Comparison of ENCODE assay signal across 10 mouse cellular contexts in genomic region chr14:8000831-8001685, GRCm38 (mm10). TPM values are rescaled to one million over a fixed set of nuclear protein-coding genes. Genes with fewer than 3 reads are reported as not detected.
DNase-seq lines count a peak whose midpoint lies in the region; ATAC-seq and TF ChIP-seq lines count a peak whose summit lies in the region.
"Had no signal": no experiment of that assay in that cellular context is flagged by ENCODE, and none has a peak within 500 bp of the region (broad histone marks: within the 10 kb centered on the region; RNA-seq: fewer than 3 reads in every experiment).

No protein-coding gene starts in this region.

- intact Hi-C loops in heart, postnatal 25 days (cut with DNase I), result no loop called here

- 25% methylated on average over 17 of the region's 17 CpGs for WGBS in heart, embryonic 15.5 days
- 23% methylated on average over 17 of the region's 17 CpGs for WGBS in limb, embryonic 10.5 days
- WGBS in hindbrain, embryonic 12.5 days, result 24% methylated on average over 17 of the region's 17 CpGs

- no peak overlapping the region for H3K27ac ChIP-seq in heart, embryonic 15.5 days
- H3K27ac ChIP-seq in cortical plate, adult 2 months (ENCODE audit: insufficient read depth, low read length), result peak overlapping the region; percentile 48
- no peak overlapping the region for H3K27ac ChIP-seq in limb, embryonic 10.5 days
- no peak overlapping the region for H3K27ac ChIP-seq in hindbrain, embryonic 12.5 days

- peaks cover 14% of the 10 kb centered on the region for H3K4me1 ChIP-seq in heart, embryonic 15.5 days (replicated peaks)
- peaks cover 39% of the 10 kb centered on the region for H3K4me1 ChIP-seq in E14TG2a.4 (replicated peaks; ENCODE audit: low read depth, low read length)
- peaks cover 10% of the 10 kb centered on the region for H3K4me1 ChIP-seq in cortical plate, adult 2 months (ENCODE audit: control insufficient read depth, insufficient read depth, low read length)
- peaks cover 35% of the 10 kb centered on the region for H3K4me1 ChIP-seq in limb, embryonic 10.5 days
- H3K4me1 ChIP-seq in hindbrain, embryonic 12.5 days, result peaks cover 10% of the 10 kb centered on the region

- no peak overlapping the region for H3K9ac ChIP-seq in heart, embryonic 15.5 days
- no peak overlapping the region for H3K9ac ChIP-seq in hindbrain, embryonic 12.5 days

- no peak overlapping the region for H3K4me3 ChIP-seq in heart, embryonic 15.5 days
- peak overlapping the region; percentile 71 for H3K4me3 ChIP-seq in E14TG2a.4 (replicated peaks; ENCODE audit: low read length)
- H3K4me3 ChIP-seq in cortical plate, adult 2 months (ENCODE audit: insufficient read depth, low read length), result 0 out of 2 replicates have a peak overlapping the region, but pooled peaks have one; percentile 2
- no peak overlapping the region for H3K4me3 ChIP-seq in limb, embryonic 10.5 days
- no peak overlapping the region for H3K4me3 ChIP-seq in hindbrain, embryonic 12.5 days

- H3K9me3 ChIP-seq in heart, embryonic 15.5 days (replicated peaks), result no peaks in the 10 kb centered on the region
- H3K9me3 ChIP-seq in E14TG2a.4 (ENCODE audit: low read length), result peaks cover 24% of the 10 kb centered on the region
- no peaks in the 10 kb centered on the region for H3K9me3 ChIP-seq in limb, embryonic 10.5 days (replicated peaks)
- H3K9me3 ChIP-seq in hindbrain, embryonic 12.5 days (replicated peaks), result no peaks in the 10 kb centered on the region

- no peak for TF ChIP-seq CTCF in E14TG2a.4 (conservative IDR thresholded peaks at IDR 0.05; ENCODE audit: low read length)
- TF ChIP-seq CTCF in cortical plate, adult 2 months (IDR thresholded peaks at IDR 0.05; ENCODE audit: extremely low read depth, insufficient read depth, low read length), result no peak

- ATAC-seq in heart, embryonic 15.5 days (replicated peaks; ENCODE audit: insufficient number of reproducible peaks, insufficient read depth, low FRiP score, low read depth), result no peak
- ATAC-seq in hindbrain, embryonic 12.5 days (ENCODE audit: low FRiP score), result no peak
- ATAC-seq: Patski had no signal

- H3K27me3 ChIP-seq in heart, embryonic 15.5 days, result peaks cover 30% of the 10 kb centered on the region
- H3K27me3 ChIP-seq in E14TG2a.4 (ENCODE audit: insufficient read depth, low read length), result peaks cover 58% of the 10 kb centered on the region
- H3K27me3 ChIP-seq in limb, embryonic 10.5 days (ENCODE audit: low read depth, poor library complexity, severe bottlenecking), result peaks cover 52% of the 10 kb centered on the region
- peaks cover 40% of the 10 kb centered on the region for H3K27me3 ChIP-seq in hindbrain, embryonic 12.5 days
- H3K27me3 ChIP-seq: Patski had no signal

- no peaks in the 10 kb centered on the region for H3K36me3 ChIP-seq in heart, embryonic 15.5 days
- no peaks in the 10 kb centered on the region; the same call in 1 of the 2 replicates for H3K36me3 ChIP-seq in E14TG2a.4 (ENCODE audit: insufficient read depth, low read length)
- H3K36me3 ChIP-seq in limb, embryonic 10.5 days, result no peaks in the 10 kb centered on the region
- no peaks in the 10 kb centered on the region for H3K36me3 ChIP-seq in hindbrain, embryonic 12.5 days

- peak overlapping the region; percentile 14; the same call in 1 of the 2 replicates for H3K4me2 ChIP-seq in heart, embryonic 15.5 days
- no peak overlapping the region for H3K4me2 ChIP-seq in hindbrain, embryonic 12.5 days (replicated peaks)

- 0 out of 2 replicates have a peak, but pooled peaks have one; percentile 22 for TF ChIP-seq POLR2A in cortical plate, adult 2 months (IDR thresholded peaks at IDR 0.05; ENCODE audit: extremely low read depth, insufficient read depth, low read length)

- no peak for DNase-seq in heart, postnatal 25 days (ENCODE audit: low spot score)
- DNase-seq in limb, embryonic 10.5 days (ENCODE audit: low spot score), result peak; percentile 38
- DNase-seq in gastrocnemius, postnatal 25 days, result no peak
- DNase-seq: kidney, adult 9 months; lung, postnatal 14 days had no signal

RNA-seq across cellular contexts. Expression of gene Abhd6, which starts 1.6 kb away (rescaled TPM):
- 9.9 and 14.7 TPM in 2 replicates for polyA plus RNA-seq in heart, embryonic 15.5 days (2015; fragmentation: Nextera tagmentation; extraction: Ambion mirVana)
- total RNA-seq in heart, postnatal 25 days (2021), result 1 to 10 TPM; 7.3 to 8.1 TPM
- polyA plus RNA-seq in cortical plate, adult 2 months (2012; rRNA removed), result 53.3 and 55.5 TPM in 2 replicates
- polyA plus RNA-seq in limb, embryonic 10.5 days (2016; fragmentation: Nextera tagmentation; extraction: Ambion mirVana), result 13.8 and 20.9 TPM in 2 replicates
- total RNA-seq in gastrocnemius, postnatal 25 days (2021), result 1 to 10 TPM; 4.0 to 4.2 TPM
- 19.5 and 19.6 TPM in 2 replicates for polyA plus RNA-seq in hindbrain, embryonic 12.5 days (2016; fragmentation: Nextera tagmentation; extraction: Ambion mirVana)

RNA-seq across cellular contexts. Expression of gene Dnase1l3, which starts 6.7 kb away (rescaled TPM):
- polyA plus RNA-seq in heart, embryonic 15.5 days (2015; fragmentation: Nextera tagmentation; extraction: Ambion mirVana), result 0.13 and 0.74 TPM in 2 replicates
- total RNA-seq in heart, postnatal 25 days (2021), result under 1 TPM in 1 of 2 experiments, not detected in 1; 0.06 TPM
- 0.02 and 0.04 TPM in 2 replicates for polyA plus RNA-seq in cortical plate, adult 2 months (2012; rRNA removed)
- polyA plus RNA-seq in limb, embryonic 10.5 days (2016; fragmentation: Nextera tagmentation; extraction: Ambion mirVana), result not detected in 2 replicates
- total RNA-seq in gastrocnemius, postnatal 25 days (2021), result not detected
- 0.08 TPM in 1 of 2 replicates, not detected in the other for polyA plus RNA-seq in hindbrain, embryonic 12.5 days (2016; fragmentation: Nextera tagmentation; extraction: Ambion mirVana)

RNA-seq across cellular contexts. Expression of gene Gm45521, which starts 44.0 kb away (rescaled TPM):
- not detected in 2 replicates for polyA plus RNA-seq in heart, embryonic 15.5 days (2015; fragmentation: Nextera tagmentation; extraction: Ambion mirVana)
- total RNA-seq in heart, postnatal 25 days (2021), result not detected
- polyA plus RNA-seq in cortical plate, adult 2 months (2012; rRNA removed), result not detected in 2 replicates
- polyA plus RNA-seq in limb, embryonic 10.5 days (2016; fragmentation: Nextera tagmentation; extraction: Ambion mirVana), result not detected in 2 replicates
- not detected for total RNA-seq in gastrocnemius, postnatal 25 days (2021)
- 0.67 TPM in 1 of 2 replicates, not detected in the other for polyA plus RNA-seq in hindbrain, embryonic 12.5 days (2016; fragmentation: Nextera tagmentation; extraction: Ambion mirVana)
- polyA plus RNA-seq: Patski had no signal

Comparison
In these comparisons a context has a peak if more than half of its experiments do, and no peak if none do; other contexts are left out.
1. H3K4me3 ChIP-seq: peak in E14TG2a.4 (single experiment) and cortical plate, adult 2 months (single experiment); none in heart, embryonic 15.5 days (single experiment), limb, embryonic 10.5 days (single experiment) and hindbrain, embryonic 12.5 days (single experiment).